Mouse (Mus musculus) spleen, postnatal 10 days (tissue): Measurements from ENCODE around the gene Sntg2.

Source experiments
- DNase-seq, 2 experiments: peaks; one replicate each; pipeline ENCODE4 v3.0.0; 2021 to 2022; ENCODE audit warnings: low spot score in 2 of 2

Gene Sntg2

GRCm38 (mm10) chr12:30202763-30203162 is 170.4 kb downstream of the Sntg2 start:
- no peak for DNase-seq

GRCm38 (mm10) chr12:30201031-30201430 is 172.1 kb downstream of the Sntg2 start:
- DNase-seq = no peak

- no peak for DNase-seq
Observed at GRCm38 (mm10) chr12:30200621-30201020, 172.6 kb downstream of the Sntg2 start.

GRCm38 (mm10) chr12:30199735-30200134 is 173.4 kb downstream of the Sntg2 start:
- no peak for DNase-seq

GRCm38 (mm10) chr12:30198250-30198649 is 174.9 kb downstream of the Sntg2 start:
- DNase-seq = no peak

- no peak for DNase-seq
Observed at GRCm38 (mm10) chr12:30181721-30182120, 191.5 kb downstream of the Sntg2 start.

GRCm38 (mm10) chr12:30179623-30180022 is 193.6 kb downstream of the Sntg2 start:
- DNase-seq = no peak

- no peak for DNase-seq
Observed at GRCm38 (mm10) chr12:30177966-30178365, 195.2 kb downstream of the Sntg2 start.

- no peak for DNase-seq
Observed at GRCm38 (mm10) chr12:30177529-30177928, 195.6 kb downstream of the Sntg2 start.

GRCm38 (mm10) chr12:30168491-30168890 is 204.7 kb downstream of the Sntg2 start:
- no peak for DNase-seq

- DNase-seq = no peak
Observed at GRCm38 (mm10) chr12:30164538-30164937, 208.6 kb downstream of the Sntg2 start.

GRCm38 (mm10) chr12:30164005-30164404 is 209.2 kb downstream of the Sntg2 start:
- no peak for DNase-seq

- DNase-seq = no peak
Observed at GRCm38 (mm10) chr12:30161731-30162406, 211.3 kb downstream of the Sntg2 start.

GRCm38 (mm10) chr12:30160475-30160874 is 212.7 kb downstream of the Sntg2 start:
- DNase-seq = no peak

- no peak for DNase-seq
Observed at GRCm38 (mm10) chr12:30159788-30160187, 213.4 kb downstream of the Sntg2 start.

GRCm38 (mm10) chr12:30154079-30154673 is 219.0 kb downstream of the Sntg2 start:
- DNase-seq = no peak

GRCm38 (mm10) chr12:30142085-30142484 is 231.1 kb downstream of the Sntg2 start:
- no peak for DNase-seq

- DNase-seq = no peak
Observed at GRCm38 (mm10) chr12:30132524-30132923, 240.7 kb downstream of the Sntg2 start, which contains the start of gene Tpo. Tpo (minus strand) TSS chr12:30132624.

GRCm38 (mm10) chr12:30129411-30129716 is 243.8 kb downstream of the Sntg2 start:
- no peak for DNase-seq

GRCm38 (mm10) chr12:30128561-30129410 is 244.4 kb downstream of the Sntg2 start:
- DNase-seq = peak in 1 of 2 experiments; percentile 14
